Mouse (Mus musculus) frontal cortex, postnatal 25 days (tissue): ENCODE data around the gene Bcl2a1d.
"Not testable (repeated sequence)": the region's sequence is repeated elsewhere in the genome, so short reads cannot be mapped to it uniquely, and the experiment has no call there.

Experiments used
- DNase-seq, 2 experiments: peaks; one replicate each; pipeline ENCODE4 v3.0.0; 2022; ENCODE audit warnings: low spot score in 2 of 2

The Bcl2a1d gene

DNA sequence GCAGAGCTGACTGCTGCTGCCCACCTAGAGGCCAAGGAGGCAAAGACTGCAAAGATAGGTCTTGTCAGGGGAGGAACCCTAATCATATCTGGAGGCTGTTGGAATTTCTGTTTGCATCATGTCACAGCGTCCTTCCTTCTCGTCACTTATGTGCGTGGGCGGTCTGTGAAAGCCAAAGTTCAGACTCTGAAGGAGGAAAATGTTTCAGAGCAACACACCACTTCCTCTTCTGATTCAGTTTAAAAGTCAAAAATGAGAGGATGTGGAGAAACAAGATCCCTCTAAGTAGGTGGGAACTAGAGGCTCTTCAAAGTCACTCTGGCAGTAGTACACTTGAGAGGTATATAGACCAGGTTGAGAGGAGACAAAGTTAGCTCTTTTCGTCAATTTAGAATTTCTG lies at the start of gene Bcl2a1d:
Gene Bcl2a1d, minus strand, starts transcription at position 187 of the 400 bp plus-strand sequence.
- not testable (repeated sequence) for DNase-seq

DNA sequence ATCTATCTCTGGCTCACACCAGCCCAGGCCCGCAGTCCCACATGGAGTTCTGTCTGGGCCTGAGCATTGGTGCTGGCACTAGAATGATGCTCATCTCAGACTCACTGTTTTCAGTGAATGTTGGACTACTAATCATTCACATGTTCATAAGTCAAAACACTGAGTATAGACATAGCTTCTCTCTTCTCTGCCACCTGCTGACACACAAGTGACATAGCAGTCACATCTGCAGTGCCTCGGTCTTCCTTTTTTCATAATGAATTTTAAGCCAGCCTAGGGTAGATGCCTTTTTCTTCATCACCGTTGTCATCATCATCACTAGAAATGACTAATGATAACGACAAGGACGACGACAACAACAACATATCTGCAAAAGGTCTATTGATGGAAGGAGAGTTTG lies 38.5 kb upstream of the Bcl2a1d start:
- not testable (repeated sequence) for DNase-seq

DNA sequence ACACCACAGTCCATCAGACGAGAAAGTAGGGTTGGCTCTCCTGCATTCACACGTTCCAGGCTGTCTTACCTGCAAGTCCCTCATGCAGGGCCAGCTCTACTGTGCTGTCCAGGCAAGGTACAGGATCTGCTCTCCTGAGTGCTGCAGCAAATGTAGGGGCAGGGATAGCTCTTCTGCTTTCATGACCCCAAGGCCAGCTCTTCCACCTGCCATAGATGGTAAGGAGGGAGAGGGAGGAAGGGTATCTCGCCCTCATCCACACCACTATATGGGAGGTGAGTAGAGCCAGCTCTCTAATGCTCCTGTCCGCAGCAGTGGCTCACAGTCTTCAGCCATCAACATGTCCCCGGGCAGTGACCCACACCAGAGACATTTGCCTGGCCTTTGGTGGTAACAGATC lies 37.8 kb upstream of the Bcl2a1d start:
- DNase-seq: not testable (repeated sequence)

DNA sequence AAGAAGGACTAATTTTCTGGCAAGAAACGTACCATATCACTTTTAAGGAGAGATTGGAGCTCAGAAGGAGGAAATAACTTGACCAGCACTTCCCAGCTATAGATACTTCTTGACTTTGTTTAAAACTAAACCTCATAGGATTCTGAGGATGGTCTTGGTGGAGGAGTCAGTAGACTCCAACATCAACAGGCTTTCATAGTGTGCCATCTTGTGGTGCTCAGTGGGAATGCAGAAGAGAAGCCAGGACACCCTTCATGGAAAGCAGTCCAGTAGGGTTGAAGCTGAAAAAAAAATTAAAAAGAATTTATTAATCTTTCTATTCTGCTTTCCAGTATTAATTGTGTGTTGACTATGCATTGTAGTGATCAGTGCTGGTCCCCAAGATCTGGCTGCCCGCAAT lies 15.0 kb upstream of the Bcl2a1d start:
- DNase-seq: peak in 1 of 2 experiments; percentile 19

DNA sequence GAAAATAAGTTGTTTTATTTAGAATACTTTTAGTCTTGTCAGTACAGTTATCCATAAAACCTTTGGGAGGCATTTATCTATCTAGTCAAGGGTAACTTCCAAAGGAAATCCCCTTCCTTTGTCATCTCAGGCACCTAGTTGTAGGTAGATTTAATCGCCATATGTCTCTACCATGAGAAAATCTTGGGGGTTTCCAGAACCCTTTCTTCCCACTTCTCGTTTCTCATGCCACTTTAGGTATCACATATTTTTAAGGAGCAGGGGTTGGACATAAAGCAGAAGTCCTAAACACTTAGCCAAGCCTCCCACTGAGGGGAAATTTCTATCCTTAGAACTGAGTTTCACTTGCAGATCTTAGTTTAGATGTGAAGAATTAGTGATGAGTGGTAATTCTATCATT lies 14.3 kb upstream of the Bcl2a1d start:
- not testable (repeated sequence) for DNase-seq

DNA sequence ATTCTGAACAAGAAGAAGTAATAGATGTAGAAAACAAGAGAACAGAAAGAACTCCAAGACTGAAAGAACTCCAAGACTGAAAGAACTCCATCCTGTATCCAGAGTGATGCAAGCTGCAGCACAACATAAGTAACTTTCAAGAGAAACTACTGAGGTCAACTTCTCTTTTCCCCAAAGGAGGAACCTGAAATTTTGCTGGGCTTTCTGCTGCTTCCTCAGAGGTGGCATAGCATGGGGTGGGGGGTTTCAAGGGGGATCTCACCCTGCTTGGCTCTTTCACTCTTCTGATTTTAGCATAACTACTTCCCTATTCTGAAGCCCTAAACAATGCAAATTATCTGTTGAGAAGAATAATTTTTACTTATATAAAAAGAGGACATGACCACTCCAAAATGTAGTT lies 3.6 kb upstream of the Bcl2a1d start:
- DNase-seq: not testable (repeated sequence)

DNA sequence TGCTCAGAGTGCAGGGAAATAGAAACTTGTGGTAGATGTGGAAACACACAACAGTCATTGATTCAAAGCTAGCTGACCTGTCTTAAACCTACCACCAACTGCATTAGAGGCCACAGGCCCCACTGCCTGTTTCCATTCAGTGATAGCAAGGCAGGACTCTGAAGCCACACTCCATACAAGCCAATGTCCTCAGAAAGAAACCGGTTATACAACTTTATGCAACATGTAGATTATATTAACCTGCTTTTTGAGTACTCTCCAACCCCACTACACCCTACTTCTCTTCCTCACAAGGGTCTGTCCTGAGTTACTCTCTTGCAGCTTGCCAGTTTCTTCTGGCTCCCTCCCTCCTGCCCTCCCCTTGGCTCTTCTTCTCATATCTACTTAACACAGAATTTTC lies 1.5 kb upstream of the Bcl2a1d start:
- not testable (repeated sequence) for DNase-seq

DNA sequence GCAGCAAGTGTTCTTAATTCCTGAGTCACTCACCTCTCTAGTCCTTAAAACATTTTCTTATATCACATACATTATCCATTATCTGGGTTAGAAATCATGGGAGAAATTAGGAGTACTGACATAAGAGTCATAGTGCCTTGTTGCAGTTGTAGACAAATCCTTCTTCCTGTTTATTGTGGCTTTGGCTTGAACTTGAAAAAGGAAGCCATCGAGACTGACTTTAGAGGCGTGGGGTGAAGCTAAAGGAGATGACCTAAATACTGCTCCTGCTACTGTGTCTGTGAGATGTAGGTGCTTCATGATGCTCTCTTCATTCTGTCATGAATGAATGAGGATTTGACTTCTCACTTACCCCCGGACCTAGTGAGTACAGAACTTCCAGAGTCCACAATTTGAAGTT lies 620 bp upstream of the Bcl2a1d start:
- not testable (repeated sequence) for DNase-seq

DNA sequence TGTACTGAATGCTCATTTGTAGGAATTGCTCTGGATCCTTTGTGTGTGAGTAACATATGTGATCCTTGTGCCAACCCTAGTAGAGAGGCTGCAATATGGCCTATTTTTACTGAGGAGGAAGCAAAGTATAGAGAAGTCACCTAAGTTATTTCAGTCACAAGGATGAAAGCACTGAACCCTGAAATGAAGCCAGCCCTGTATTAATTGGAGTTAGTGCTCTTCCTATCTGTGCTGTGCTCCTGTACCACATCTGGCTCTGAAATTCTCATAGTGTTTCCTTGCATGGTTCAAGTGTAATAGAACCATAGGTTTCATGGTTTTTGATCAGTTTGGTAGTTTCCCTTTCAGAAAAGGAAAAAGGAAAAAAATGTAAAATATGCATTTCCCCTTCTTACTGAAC lies 3.4 kb downstream of the Bcl2a1d start:
- not testable (repeated sequence) for DNase-seq

DNA sequence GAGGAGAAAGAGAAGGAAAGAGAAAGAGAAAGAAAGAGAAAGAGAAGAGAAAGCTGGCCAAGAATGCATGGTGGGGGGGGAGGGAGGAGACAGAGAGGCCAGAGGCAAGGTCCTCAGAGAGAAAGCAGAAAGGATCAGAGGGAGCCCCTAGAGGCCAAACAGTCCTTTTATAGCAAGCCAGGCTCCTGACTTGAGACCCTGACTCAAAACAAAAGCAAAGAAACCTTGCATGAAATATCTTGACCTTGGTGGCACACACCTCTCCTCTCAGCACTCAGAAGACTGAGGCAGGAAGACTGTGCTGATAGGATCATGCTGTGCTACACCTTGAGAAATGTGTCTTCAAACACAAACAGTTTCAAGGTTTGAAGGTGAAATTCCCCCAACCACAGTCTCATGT lies 10.1 kb downstream of the Bcl2a1d start:
- DNase-seq: not testable (repeated sequence)

DNA sequence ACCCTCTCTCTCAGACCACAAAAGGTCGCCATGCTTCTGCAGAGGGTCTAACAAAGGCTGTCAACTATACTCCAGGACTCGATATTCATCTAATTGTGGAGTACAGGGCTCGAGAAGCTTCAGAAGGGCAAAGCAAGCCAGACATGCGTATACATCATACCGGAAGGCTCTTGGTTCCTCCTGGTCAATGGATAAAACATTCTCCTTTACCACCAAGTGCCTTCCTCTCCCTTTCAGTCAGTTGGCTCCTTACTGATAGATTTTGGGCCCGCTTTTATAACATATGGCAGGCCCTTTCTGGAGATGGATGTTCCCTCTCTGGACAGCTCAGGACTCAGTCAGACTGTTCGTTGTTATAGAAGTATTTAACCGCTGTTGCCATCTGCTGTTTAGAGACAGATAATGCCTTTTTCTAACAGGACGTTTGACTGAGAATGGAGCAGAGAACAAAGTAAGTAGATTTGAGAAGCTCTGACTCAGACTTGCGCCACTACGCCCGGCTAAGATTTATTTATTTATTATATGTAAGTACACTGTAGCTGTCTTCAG lies 11.7 kb downstream of the Bcl2a1d start, which contains the start of gene Mthfsl:
Gene Mthfsl, minus strand, starts transcription at position 308 of the 549 bp plus-strand sequence.
- peak; percentile 28 to 40 for DNase-seq

DNA sequence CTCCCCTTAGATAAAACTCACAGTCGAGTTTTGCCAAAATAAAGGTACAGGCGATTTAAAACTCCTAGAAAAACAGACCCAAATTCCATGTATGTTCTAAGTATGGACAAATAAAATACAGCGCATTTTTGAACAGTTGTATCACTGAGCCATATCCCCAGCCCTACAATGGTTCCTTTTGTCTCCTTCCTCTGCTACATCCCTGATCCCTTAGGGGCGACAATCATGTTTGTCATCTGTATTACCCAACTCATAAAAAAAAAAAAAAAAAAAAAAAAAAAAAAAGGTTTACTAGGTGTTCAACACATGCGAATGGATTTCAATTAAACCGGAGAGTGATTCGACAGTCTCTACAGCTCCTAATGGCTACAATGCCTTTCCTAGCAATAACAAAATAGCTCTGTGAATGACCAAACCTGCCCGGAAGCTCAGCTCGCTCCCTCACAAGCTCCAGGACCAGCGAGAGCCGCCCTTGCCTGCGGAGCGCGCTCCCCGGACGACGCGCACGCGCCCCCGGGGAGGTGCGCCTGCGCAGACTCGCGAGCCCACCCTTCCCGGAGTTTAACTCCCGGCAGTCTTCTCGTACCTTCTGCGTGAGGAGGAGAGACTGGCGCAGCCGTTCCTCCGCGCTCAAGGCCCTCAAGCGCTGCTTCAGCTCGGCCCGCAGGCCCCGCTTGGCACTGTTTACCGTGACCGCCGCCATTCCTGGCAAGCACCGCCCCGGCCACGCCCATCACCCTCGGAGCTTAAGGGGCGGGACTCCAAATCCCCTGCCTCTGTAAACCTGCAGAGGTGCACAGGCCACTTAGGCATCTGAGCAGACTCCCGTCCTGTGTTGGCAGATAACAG lies 12.4 kb downstream of the Bcl2a1d start:
- not testable (repeated sequence) for DNase-seq

DNA sequence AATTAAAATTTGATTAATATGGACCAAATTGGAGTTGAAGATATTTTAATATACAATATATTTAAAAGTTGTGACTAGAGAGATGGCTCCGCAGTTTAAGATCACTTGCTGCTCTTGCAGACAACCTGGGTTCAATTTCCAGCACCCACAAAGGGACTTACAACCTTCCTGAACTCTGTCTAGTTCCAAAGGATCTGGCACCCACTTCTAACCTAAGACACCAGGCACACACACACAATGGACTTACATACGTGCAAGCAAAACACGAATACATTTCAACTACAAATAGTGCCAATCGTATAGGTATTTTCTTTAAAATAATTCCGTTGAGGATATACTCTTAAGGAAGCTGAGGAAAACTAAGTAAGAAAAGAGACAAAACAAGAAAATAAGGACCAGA lies 13.1 kb downstream of the Bcl2a1d start:
- DNase-seq: not testable (repeated sequence)

DNA sequence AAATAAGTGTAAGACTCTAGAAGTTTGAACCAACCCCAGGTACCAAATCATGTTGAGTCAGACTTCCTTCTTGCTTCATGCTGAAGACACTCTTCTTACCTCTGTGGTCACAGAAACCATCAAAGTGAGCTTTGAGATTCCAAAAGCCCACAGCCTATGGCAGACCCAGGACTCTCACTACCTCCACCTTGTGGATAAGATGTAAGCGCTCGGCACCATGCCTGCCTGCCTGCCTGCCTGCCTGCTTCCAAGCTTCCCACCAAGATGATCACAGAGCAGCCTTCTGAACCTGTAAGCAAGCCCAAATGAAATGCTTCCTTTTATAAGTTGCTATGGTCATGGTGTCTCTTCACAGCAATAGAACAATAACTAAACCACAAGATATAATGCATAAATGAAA lies 13.6 kb downstream of the Bcl2a1d start:
- not testable (repeated sequence) for DNase-seq

DNA sequence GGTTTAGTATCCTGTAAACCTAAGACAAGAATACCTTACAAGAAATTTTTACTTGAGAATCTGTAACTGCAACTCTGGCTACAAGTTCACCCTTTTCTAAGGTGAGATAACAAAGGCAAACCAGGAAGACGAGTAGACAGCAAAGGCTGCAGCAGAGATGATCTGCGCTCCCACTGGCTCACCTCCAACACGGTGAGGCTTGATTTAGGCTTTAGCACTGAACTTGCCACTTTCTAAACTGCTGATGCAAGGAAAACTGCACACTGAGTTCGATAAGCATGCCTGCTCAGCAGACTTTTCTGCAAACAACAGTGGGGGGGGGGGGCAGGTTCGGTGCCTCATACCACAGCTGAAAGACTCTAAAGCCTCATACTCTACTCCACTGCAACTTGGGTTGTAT lies 17.2 kb downstream of the Bcl2a1d start:
- DNase-seq: not testable (repeated sequence)

DNA sequence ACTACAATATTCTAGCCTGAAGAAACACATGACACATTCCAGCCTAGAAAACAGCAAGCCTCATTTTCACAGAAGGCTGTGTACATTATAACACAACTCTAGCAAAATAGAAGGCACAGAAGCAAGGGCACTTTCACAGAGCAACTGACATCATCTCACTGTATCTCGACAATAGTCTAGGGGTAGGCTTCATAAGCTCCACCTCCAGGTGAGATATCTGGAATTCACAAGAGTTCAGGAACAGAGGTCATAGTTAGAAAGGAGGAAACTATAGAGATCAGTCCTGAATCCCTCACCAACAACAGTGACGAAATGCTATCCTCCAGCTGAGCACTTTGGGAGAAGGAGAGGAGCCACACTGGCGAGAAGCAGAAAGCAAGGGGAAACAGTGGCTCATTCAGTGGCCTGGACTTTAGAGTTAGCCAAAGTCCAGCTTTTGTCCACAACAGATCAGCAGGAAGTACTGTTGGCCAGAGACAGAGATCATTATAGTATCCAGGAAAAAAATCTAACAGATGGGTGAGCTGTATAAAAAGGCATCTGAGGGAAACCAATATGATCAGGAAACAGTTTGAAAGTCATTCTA lies 19.5 kb downstream of the Bcl2a1d start:
- DNase-seq: not testable (repeated sequence)

DNA sequence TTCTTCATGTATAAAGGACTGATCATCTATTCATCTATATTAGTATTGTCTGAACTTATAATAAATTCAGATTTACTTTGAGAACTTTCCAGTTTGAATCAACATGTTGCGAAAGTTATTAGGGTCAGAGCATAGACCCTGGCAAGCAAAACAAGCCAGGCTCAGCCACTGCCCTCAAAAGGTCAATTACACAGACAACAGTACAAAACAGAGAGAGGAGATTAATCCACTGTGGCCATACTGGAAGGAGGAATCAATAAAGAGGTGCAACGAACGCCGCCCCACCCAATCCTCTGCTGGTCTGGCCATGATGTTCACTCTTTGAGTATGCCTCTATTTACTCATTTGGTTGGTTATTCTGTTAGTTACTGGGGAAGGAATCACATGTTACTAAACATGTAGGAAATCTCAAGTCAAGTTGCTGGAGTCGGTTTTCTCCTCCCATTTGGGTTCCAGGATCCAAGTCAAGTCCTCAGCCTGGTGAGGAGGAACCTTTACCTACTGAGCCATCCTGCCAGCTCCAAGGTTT lies 20.7 kb downstream of the Bcl2a1d start:
- not testable (repeated sequence) for DNase-seq

DNA sequence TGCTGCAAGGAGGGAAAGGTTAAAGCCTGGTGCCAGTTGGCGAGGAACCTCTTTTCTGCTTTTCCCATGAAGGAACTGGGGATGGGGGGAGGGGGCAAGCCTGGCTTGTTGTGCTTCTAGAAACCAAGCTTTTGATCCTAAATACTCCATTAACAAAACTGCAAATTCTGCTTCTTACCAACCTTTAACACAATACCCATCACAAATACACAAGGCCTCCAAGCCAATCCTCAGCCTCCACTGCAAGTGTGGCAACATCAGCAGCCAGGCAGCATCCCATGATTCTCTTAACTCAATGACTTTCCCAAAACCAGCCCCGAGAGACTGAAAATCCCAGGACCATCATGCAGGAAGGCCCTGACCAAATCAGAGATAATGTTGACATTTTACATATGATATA lies 21.3 kb downstream of the Bcl2a1d start:
- DNase-seq: not testable (repeated sequence)

DNA sequence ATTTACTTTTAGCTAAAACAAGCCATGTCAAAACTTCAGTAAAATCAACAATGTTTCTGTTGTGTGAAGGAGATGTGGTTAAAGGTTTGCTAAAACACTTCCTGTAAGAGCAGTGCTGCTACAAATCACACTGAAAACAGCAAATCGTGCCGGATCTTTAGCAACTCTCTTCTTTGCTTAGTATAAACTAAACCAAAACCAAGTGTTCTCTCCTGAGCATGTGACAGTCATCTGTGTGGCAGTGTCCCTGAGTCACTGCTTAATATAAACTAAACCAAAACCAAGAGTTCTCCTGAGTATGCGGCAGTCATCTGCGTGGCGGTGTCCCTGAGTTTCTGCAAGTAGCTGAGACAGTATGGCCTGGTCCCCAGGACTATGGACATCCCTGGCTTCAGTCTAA lies 21.9 kb downstream of the Bcl2a1d start:
- DNase-seq: not testable (repeated sequence)

DNA sequence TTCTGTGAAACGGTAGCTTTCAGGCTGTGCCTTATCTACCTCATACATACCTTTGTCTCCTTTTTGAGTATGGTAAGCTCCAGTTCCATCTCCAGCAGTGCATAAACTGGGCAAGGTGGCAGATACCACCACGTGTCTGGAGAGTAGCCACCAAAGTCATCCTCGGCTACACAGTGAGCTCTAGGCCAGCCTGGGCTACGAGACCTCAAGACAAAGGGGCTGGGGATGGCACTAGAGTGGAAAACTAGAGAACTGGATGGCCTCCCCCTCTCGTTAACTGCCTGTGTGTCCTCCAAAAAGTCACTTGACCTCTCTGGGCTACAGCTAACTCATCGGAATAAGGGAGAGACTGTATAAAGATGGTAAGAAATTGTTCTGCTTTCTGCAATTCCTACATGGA lies 22.4 kb downstream of the Bcl2a1d start:
- no peak for DNase-seq

DNA sequence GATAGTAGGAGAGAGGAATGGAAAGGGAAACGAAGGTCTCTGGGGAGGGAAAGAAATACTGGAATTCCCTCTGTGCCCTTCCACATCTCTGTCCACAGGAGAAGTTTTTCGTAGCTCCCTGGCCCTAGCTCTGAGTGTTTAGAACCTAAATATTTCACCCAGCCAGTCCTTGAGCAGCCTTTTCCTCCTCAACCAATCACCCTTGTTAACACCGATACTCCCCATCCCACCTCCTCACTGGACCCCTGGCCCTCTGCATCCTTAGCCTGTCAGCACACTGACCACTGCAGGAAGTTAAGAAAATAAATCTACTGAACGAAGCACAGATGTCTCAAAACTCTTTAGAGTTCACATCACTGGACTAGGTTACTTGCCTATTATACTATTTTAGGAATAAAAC lies 25.0 kb downstream of the Bcl2a1d start:
- no peak for DNase-seq

DNA sequence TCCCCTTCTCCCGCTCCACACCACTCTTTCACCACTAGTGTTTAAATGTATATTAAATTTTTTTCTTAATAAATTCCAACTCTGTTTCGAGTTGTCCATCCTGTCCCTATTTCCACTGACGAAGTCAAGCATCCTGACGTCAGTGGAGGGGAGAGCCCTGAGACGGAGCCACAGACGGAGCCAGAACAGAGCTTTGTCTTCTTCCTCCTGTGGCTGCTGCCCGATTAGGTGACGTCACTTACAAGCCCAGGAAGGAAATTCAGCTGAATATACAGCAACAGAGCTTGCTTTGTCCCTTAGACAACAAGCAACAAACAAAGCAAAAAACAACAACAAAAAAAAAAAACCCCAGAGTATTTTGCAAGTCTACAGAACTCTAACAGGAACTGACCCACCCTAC lies 26.6 kb downstream of the Bcl2a1d start:
- not testable (repeated sequence) for DNase-seq
